Comparison of ENCODE assay signal across 17 mouse cellular contexts in genomic region chr3:96251787-96252186, GRCm38 (mm10). TPM values are rescaled to one million over a fixed set of nuclear protein-coding genes. Genes with fewer than 3 reads are reported as not detected.
"Had no signal": no experiment of that assay in that cellular context is flagged by ENCODE, and none has a peak within 500 bp of the region (broad histone marks: within the 10 kb centered on the region; RNA-seq: fewer than 3 reads in every experiment).

No protein-coding gene starts in this region.

- ATAC-seq: lung, postnatal 0 days; midbrain, embryonic 16.5 days had no signal

- DNase-seq: kidney, adult 11 months; kidney, adult 9 months; kidney, postnatal 36 days; lung, adult 2 months; lung, postnatal 36 days; right cerebral cortex, postnatal 4 days; thymus, postnatal 4 days had no signal

- H3K4me3 ChIP-seq: layer of hippocampus, adult 2 months; limb, embryonic 12.5 days; midbrain, embryonic 12.5 days had no signal

- H3K27me3 ChIP-seq: midbrain, embryonic 12.5 days had no signal

- H3K36me3 ChIP-seq: limb, embryonic 12.5 days; midbrain, embryonic 12.5 days had no signal

- H3K9me3 ChIP-seq: limb, embryonic 12.5 days; midbrain, embryonic 12.5 days had no signal

- H3K9ac ChIP-seq: limb, embryonic 12.5 days; midbrain, embryonic 12.5 days had no signal

- H3K27ac ChIP-seq: kidney, postnatal 0 days; layer of hippocampus, adult 2 months; limb, embryonic 12.5 days; midbrain, embryonic 12.5 days; stomach, postnatal 0 days had no signal

- H3K4me2 ChIP-seq: midbrain, embryonic 12.5 days had no signal

RNA-seq across cellular contexts. Expression of gene Hist2h3c1, which starts 5.3 kb away (rescaled TPM):
- total RNA-seq: layer of hippocampus, adult 2 months; layer of hippocampus, postnatal 10 days; left cerebral cortex, postnatal 36 days; liver, adult 2 months had no signal
- polyA plus RNA-seq: limb, embryonic 12.5 days; liver, adult 2 months; lung, adult 2 months; lung, postnatal 0 days; midbrain, embryonic 16.5 days had no signal
